ENCODE assay signal across 30 mouse cellular contexts in genomic region chr15:7935571-7936165, GRCm38 (mm10).
DNase-seq lines count a peak whose midpoint lies in the region; ATAC-seq and TF ChIP-seq lines count a peak whose summit lies in the region.
"Had no signal": no experiment of that assay in that cellular context is flagged by ENCODE, and none has a peak within 500 bp of the region (broad histone marks: within the 10 kb centered on the region; RNA-seq: fewer than 3 reads in every experiment).

No protein-coding gene starts in this region.

- WGBS in heart, embryonic 13.5 days: 44% methylated on average over 7 of the region's 7 CpGs
- 88% methylated on average over 7 of the region's 7 CpGs for whole genome bisulfite sequencing in midbrain, embryonic 11.5 days
- 77% methylated on average over 7 of the region's 7 CpGs for WGBS in midbrain, embryonic 14.5 days
- 74% methylated on average over 7 of the region's 7 CpGs for WGBS in kidney, embryonic 16.5 days

- ATAC-seq in heart, embryonic 13.5 days (ENCODE audit: extremely low read depth, insufficient number of reproducible peaks, low FRiP score, low TSS enrichment): no peak
- no peak for ATAC-seq in midbrain, embryonic 11.5 days (ENCODE audit: low FRiP score)
- ATAC-seq in midbrain, embryonic 14.5 days (ENCODE audit: low FRiP score, low TSS enrichment): no peak
- ATAC-seq in common myeloid progenitor, adult 5-6 weeks (replicated peaks; ENCODE audit: low read depth, poor library complexity, severe bottlenecking): peak; percentile 91
- no peak for ATAC-seq in kidney, embryonic 16.5 days (ENCODE audit: low FRiP score, low TSS enrichment)
- ATAC-seq: forebrain, embryonic 16.5 days; intestine, postnatal 0 days had no signal

- no peak for TF ChIP-seq CTCF in MEL (IDR thresholded peaks at IDR 0.05 in 2 of 3, conservative IDR thresholded peaks at IDR 0.05 in 1 of 3; ENCODE audit: control insufficient read depth in 1 of 3, insufficient read depth in 1 of 3, low read depth in 2 of 3, low read length in 3 of 3, poor library complexity in 1 of 3, severe bottlenecking in 1 of 3)

- H3K9ac ChIP-seq in heart, embryonic 13.5 days: no peak overlapping the region
- H3K9ac ChIP-seq in midbrain, embryonic 11.5 days (ENCODE audit: low read length): no peak overlapping the region
- H3K9ac ChIP-seq in midbrain, embryonic 14.5 days (replicated peaks; ENCODE audit: low read length): no peak overlapping the region
- peak overlapping the region; percentile 7; the same call in 1 of the 2 replicates for H3K9ac ChIP-seq in MEL (ENCODE audit: control insufficient read depth, low read depth, low read length, poor library complexity, severe bottlenecking)
- no peak overlapping the region for H3K9ac ChIP-seq in kidney, embryonic 16.5 days (replicated peaks; ENCODE audit: low read length)
- H3K9ac ChIP-seq: limb, embryonic 12.5 days; midbrain, embryonic 12.5 days; neural tube, embryonic 13.5 days; stomach, embryonic 15.5 days had no signal

- peak overlapping the region; percentile 5; the same call in 1 of the 2 replicates for H3K4me2 ChIP-seq in heart, embryonic 13.5 days
- no peak overlapping the region for H3K4me2 ChIP-seq in midbrain, embryonic 11.5 days
- H3K4me2 ChIP-seq in midbrain, embryonic 14.5 days (ENCODE audit: low read length): no peak overlapping the region
- no peak overlapping the region for H3K4me2 ChIP-seq in kidney, embryonic 16.5 days (replicated peaks; ENCODE audit: low read depth, low read length)
- H3K4me2 ChIP-seq: limb, embryonic 12.5 days; liver, embryonic 11.5 days; midbrain, embryonic 12.5 days; neural tube, embryonic 13.5 days; stomach, embryonic 15.5 days had no signal

- H3K27ac ChIP-seq in heart, embryonic 13.5 days (replicated peaks): no peak overlapping the region
- H3K27ac ChIP-seq in midbrain, embryonic 11.5 days (ENCODE audit: low read depth, low read length): no peak overlapping the region
- H3K27ac ChIP-seq in midbrain, embryonic 14.5 days (replicated peaks; ENCODE audit: low read depth, low read length): no peak overlapping the region
- H3K27ac ChIP-seq in MEL (ENCODE audit: control insufficient read depth, low read depth, low read length): peak overlapping the region; percentile 58
- no peak overlapping the region for H3K27ac ChIP-seq in kidney, embryonic 16.5 days (ENCODE audit: low read length)
- H3K27ac ChIP-seq: forebrain, embryonic 10.5 days; heart, embryonic 10.5 days; limb, embryonic 12.5 days; midbrain, embryonic 12.5 days; neural tube, embryonic 13.5 days; stomach, embryonic 15.5 days had no signal

- no peak for DNase-seq in heart, postnatal 4 days
- DNase-seq in midbrain, embryonic 11.5 days (ENCODE audit: low spot score, missing footprints): peak; percentile 45
- DNase-seq in midbrain, embryonic 14.5 days: no peak
- DNase-seq in MEL (ENCODE audit: low read depth, low spot score): peak; percentile 82
- DNase-seq in left cerebral cortex, postnatal 36 days (ENCODE audit: low spot score in 2 of 2): no peak
- DNase-seq: adrenal gland, postnatal 14 days; B cell, adult 2 months; cerebellum, adult 11 months; cerebellum, adult 9-11 months; gastrocnemius, postnatal 36 days; heart, postnatal 36 days; kidney, postnatal 36 days; layer of hippocampus, postnatal 36 days; lung, adult 2 months; lung, postnatal 14 days; thymus, postnatal 36 days had no signal

- H3K4me3 ChIP-seq in heart, embryonic 13.5 days: no peak overlapping the region
- no peak overlapping the region for H3K4me3 ChIP-seq in midbrain, embryonic 11.5 days (ENCODE audit: low read depth, low read length)
- H3K4me3 ChIP-seq in midbrain, embryonic 14.5 days (replicated peaks; ENCODE audit: low read depth, low read length): no peak overlapping the region
- peak overlapping the region in 1 of 2 experiments; percentile 22; a peak in 2 of 4 replicates for H3K4me3 ChIP-seq in MEL (ENCODE audit: control insufficient read depth in 1 of 2, insufficient read depth in 1 of 2, low read depth in 2 of 2, low read length in 2 of 2)
- H3K4me3 ChIP-seq in kidney, embryonic 16.5 days (ENCODE audit: low read length): no peak overlapping the region
- H3K4me3 ChIP-seq: forebrain, embryonic 10.5 days; heart, embryonic 10.5 days; limb, embryonic 12.5 days; midbrain, embryonic 12.5 days; myocyte; neural tube, embryonic 13.5 days; stomach, embryonic 15.5 days had no signal

- peak; percentile 69 to 76 for TF ChIP-seq EP300 in MEL (IDR thresholded peaks at IDR 0.05; ENCODE audit: low read depth in 1 of 2, low read length in 2 of 2)

- no peaks in the 10 kb centered on the region for H3K27me3 ChIP-seq in heart, embryonic 13.5 days (replicated peaks)
- no peaks in the 10 kb centered on the region for H3K27me3 ChIP-seq in midbrain, embryonic 11.5 days (ENCODE audit: control insufficient read depth, insufficient read depth, low read length)
- H3K27me3 ChIP-seq in midbrain, embryonic 14.5 days (ENCODE audit: control insufficient read depth, insufficient read depth, low read length): no peaks in the 10 kb centered on the region
- H3K27me3 ChIP-seq in MEL (ENCODE audit: control insufficient read depth in 1 of 2, insufficient read depth in 2 of 2, low read length in 2 of 2): no peaks in the 10 kb centered on the region
- no peaks in the 10 kb centered on the region for H3K27me3 ChIP-seq in kidney, embryonic 16.5 days (ENCODE audit: insufficient read depth, low read length)
- H3K27me3 ChIP-seq: CH12.LX; midbrain, embryonic 12.5 days; neural tube, embryonic 13.5 days; stomach, embryonic 15.5 days had no signal

- no peak for TF ChIP-seq POLR2A in MEL (IDR thresholded peaks at IDR 0.05; ENCODE audit: control insufficient read depth in 1 of 2, insufficient read depth in 1 of 2, low read depth in 1 of 2, low read length in 2 of 2, poor library complexity in 1 of 2)

- no peaks in the 10 kb centered on the region for H3K79me2 ChIP-seq in MEL (ENCODE audit: control insufficient read depth, insufficient read depth, low read length, poor library complexity)

- no peak for TF ChIP-seq RAD21 in MEL (IDR thresholded peaks at IDR 0.05; ENCODE audit: low read depth, low read length)

- peaks cover 37% of the 10 kb centered on the region for H3K4me1 ChIP-seq in heart, embryonic 13.5 days
- no peaks in the 10 kb centered on the region for H3K4me1 ChIP-seq in midbrain, embryonic 11.5 days (ENCODE audit: control insufficient read depth, insufficient read depth, low read length)
- no peaks in the 10 kb centered on the region for H3K4me1 ChIP-seq in midbrain, embryonic 14.5 days (ENCODE audit: control insufficient read depth, insufficient read depth, low read length)
- peaks cover 2 to 8% of the 10 kb centered on the region in 2 experiments; a peak in 2 of 4 replicates for H3K4me1 ChIP-seq in MEL (ENCODE audit: control insufficient read depth in 1 of 2, insufficient read depth in 2 of 2, low read length in 2 of 2)
- H3K4me1 ChIP-seq in kidney, embryonic 16.5 days (ENCODE audit: insufficient read depth, low read length): peaks cover 8% of the 10 kb centered on the region; the same call in 1 of the 2 replicates
- H3K4me1 ChIP-seq: midbrain, embryonic 12.5 days; neural tube, embryonic 13.5 days had no signal

- intact Hi-C loops in left cerebral cortex, postnatal 36 days (cut with DNase I): no loop called here

- H3K36me3 ChIP-seq in heart, embryonic 13.5 days: no peaks in the 10 kb centered on the region
- no peaks in the 10 kb centered on the region for H3K36me3 ChIP-seq in midbrain, embryonic 11.5 days (ENCODE audit: control insufficient read depth, insufficient read depth, low read length)
- no peaks in the 10 kb centered on the region for H3K36me3 ChIP-seq in midbrain, embryonic 14.5 days (ENCODE audit: control insufficient read depth, insufficient read depth, low read length)
- H3K36me3 ChIP-seq in MEL (ENCODE audit: control insufficient read depth in 1 of 2, insufficient read depth in 2 of 2, low read length in 2 of 2): peaks cover 0 to 14% of the 10 kb centered on the region in 2 experiments; a peak in 2 of 4 replicates
- no peaks in the 10 kb centered on the region for H3K36me3 ChIP-seq in kidney, embryonic 16.5 days (ENCODE audit: insufficient read depth, low read length)
- H3K36me3 ChIP-seq: forebrain, embryonic 10.5 days; heart, embryonic 10.5 days; limb, embryonic 12.5 days; midbrain, embryonic 12.5 days; neural tube, embryonic 13.5 days; stomach, embryonic 15.5 days had no signal

- no peaks in the 10 kb centered on the region for H3K9me3 ChIP-seq in heart, embryonic 13.5 days
- no peaks in the 10 kb centered on the region for H3K9me3 ChIP-seq in midbrain, embryonic 11.5 days (ENCODE audit: control insufficient read depth, low read length)
- H3K9me3 ChIP-seq in midbrain, embryonic 14.5 days (ENCODE audit: control insufficient read depth, low read length): no peaks in the 10 kb centered on the region
- H3K9me3 ChIP-seq in MEL (replicated peaks; ENCODE audit: insufficient read depth, low read length): no peaks in the 10 kb centered on the region
- H3K9me3 ChIP-seq in kidney, embryonic 16.5 days (ENCODE audit: low read length): no peaks in the 10 kb centered on the region
- H3K9me3 ChIP-seq: forebrain, embryonic 10.5 days; heart, embryonic 10.5 days; limb, embryonic 12.5 days; midbrain, embryonic 12.5 days; neural tube, embryonic 13.5 days; stomach, embryonic 15.5 days had no signal

TF ChIP-seq in MEL, 35 proteins besides CTCF, POLR2A, EP300 and RAD21:
- TF ChIP-seq NRF1 (IDR thresholded peaks at IDR 0.05; ENCODE audit: insufficient read depth, low read depth, low read length, poor library complexity, severe bottlenecking) (no peak), ETS1 (IDR thresholded peaks at IDR 0.05; ENCODE audit: low read depth, low read length) (0 out of 2 replicates have a peak, but pooled peaks have one; percentile 9), GATA1 (IDR thresholded peaks at IDR 0.05; ENCODE audit: low read depth, low read length) (peak; percentile 77), MXI1 (IDR thresholded peaks at IDR 0.05; ENCODE audit: low read depth, low read length) (0 out of 2 replicates have a peak, but pooled peaks have one; percentile 46), TAL1 (IDR thresholded peaks at IDR 0.05; ENCODE audit: low read length) (peak; percentile 36), SIN3A (IDR thresholded peaks at IDR 0.05; ENCODE audit: low read length) (no peak), USF1 (IDR thresholded peaks at IDR 0.05; ENCODE audit: low read depth, low read length) (peak; percentile 69), POLR2AphosphoS2 (IDR thresholded peaks at IDR 0.05; ENCODE audit: low read length) (no peak)

Comparison
In these comparisons a context has a peak if more than half of its experiments do, and no peak if none do; other contexts are left out.
1. DNase-seq: peak in midbrain, embryonic 11.5 days (single experiment) and MEL (single experiment); none in heart, postnatal 4 days (single experiment), midbrain, embryonic 14.5 days (single experiment) and left cerebral cortex, postnatal 36 days (0 of 2).